Mouse (Mus musculus) hindbrain, postnatal 0 days (tissue): ENCODE results near the gene Ears2. TPM values are rescaled to one million over a fixed set of nuclear protein-coding genes. Genes with fewer than 3 reads are reported as not detected.

Source experiments
- ATAC-seq: fragments of 200-750 bp; cut with Nextera tagmentation; 2 replicates; pipeline ENCODE4 v1.8.0; 2017; ENCODE audit warnings: mild to moderate bottlenecking, moderate TSS enrichment, moderate library complexity
- DNase-seq: peaks from one replicate; pipeline ENCODE4 v3.0.0-alpha.2; 2015; ENCODE audit warnings: low spot score
- H3K27ac ChIP-seq: fragments of 300-500 bp; sonication (generic); 2 replicates; pipeline ENCODE4 v1.5.1; 2014; ENCODE audit warnings: mild to moderate bottlenecking
- H3K27me3 ChIP-seq: fragments of 300-500 bp; sonication (generic); 2 replicates; pipeline ENCODE4 v1.6.1; 2014; ENCODE audit warnings: low read length, mixed read lengths; ENCODE audit not compliant: insufficient read depth
- H3K36me3 ChIP-seq: fragments of 300-500 bp; sonication (generic); 2 replicates; pipeline ENCODE4 v1.6.1; 2014; ENCODE audit warnings: low read length, mixed read lengths; ENCODE audit not compliant: insufficient read depth
- H3K4me1 ChIP-seq: fragments of 300-500 bp; sonication (generic); 2 replicates; pipeline ENCODE4 v1.6.1; 2014; ENCODE audit warnings: antibody characterized with exemption, low read length, mixed read lengths; ENCODE audit not compliant: insufficient read depth
- H3K4me2 ChIP-seq: fragments of 300-500 bp; sonication (generic); 2 replicates; pipeline ENCODE4 v1.6.1; 2014; ENCODE audit warnings: low read depth, mild to moderate bottlenecking, low read length, moderate library complexity, mixed read lengths
- H3K4me3 ChIP-seq: fragments of 300-500 bp; sonication (generic); 2 replicates; pipeline ENCODE4 v1.5.1; 2014; ENCODE audit warnings: low read length
- H3K9ac ChIP-seq: fragments of 300-500 bp; sonication (generic); replicated peaks from 2 replicates; pipeline ENCODE4 v1.6.1; 2014; ENCODE audit warnings: mild to moderate bottlenecking, low read length, moderate library complexity, mixed read lengths
- H3K9me3 ChIP-seq: fragments of 300-500 bp; sonication (generic); 2 replicates; pipeline ENCODE4 v1.6.1; 2016; ENCODE audit warnings: low read length, mixed read lengths
- CTCF ChIP-seq: IDR thresholded peaks from 2 replicates; pipeline ENCODE4 v1.5.1; 2016; ENCODE audit warnings: antibody characterized with exemption, control low read depth, low read depth
- WGBS: fragments of 180-500 bp; shearing (Covaris S2); extraction: QIAGEN DNeasy Blood & Tissue Kit; methylation state at CpG from one replicate; pipeline ENCODE4 v1.1.7; 2014; 5-methylcytosine and 5-hydroxymethylcytosine counted together
- polyA plus RNA-seq: library from polyadenylated mRNA; unstranded; fragments of >200 nt; fragmentation: Nextera tagmentation; extraction: Ambion mirVana; gene quantifications from 2 replicates; pipeline ENCODE4 v1.2.1, GENCODE M21; 2015
- total RNA-seq: library from RNA; depleted of rRNA; stranded (reverse); fragments of >200 nt; gene quantifications from 2 replicates; pipeline ENCODE4 v1.2.3, GENCODE M21; 2014

Gene Ears2
- total and polyA plus RNA-seq, 2 experiments from 2014 or later: 7.9 to 14.5 TPM

DNA sequence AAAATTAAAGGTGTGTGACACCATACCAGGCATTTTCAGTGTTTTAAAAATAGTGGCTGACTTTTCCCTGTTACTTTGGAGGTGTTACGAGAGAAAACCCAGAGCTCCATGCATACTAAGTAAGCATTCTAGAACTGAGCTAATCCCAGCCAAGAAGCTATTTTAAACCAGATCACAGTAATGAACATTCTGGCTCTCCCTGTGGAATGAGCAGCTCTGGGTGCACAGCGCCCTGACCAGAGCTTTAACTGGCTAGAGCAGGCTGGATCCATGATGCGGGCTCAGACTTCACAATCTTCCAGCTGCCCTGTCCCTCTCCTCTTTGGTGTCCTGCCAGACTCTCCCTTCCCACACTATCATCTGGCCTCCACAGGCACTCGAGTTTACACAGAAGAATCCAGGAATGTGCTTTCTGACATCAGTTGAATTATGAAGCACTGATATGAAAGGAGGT, 21.9 kb downstream of the Ears2 start:
- H3K27me3 ChIP-seq: no peaks in the 10 kb centered on the region
- no peak overlapping the region for H3K27ac ChIP-seq
- no peak for TF ChIP-seq CTCF
- no peaks in the 10 kb centered on the region for H3K9me3 ChIP-seq
- no peaks in the 10 kb centered on the region for H3K4me1 ChIP-seq
- no peak overlapping the region for H3K9ac ChIP-seq
- 84% methylated on average over 4 of the region's 4 CpGs for WGBS
- ATAC-seq (no peak), DNase-seq (no peak)
- no peak overlapping the region for H3K4me2 ChIP-seq
- H3K4me3 ChIP-seq: no peak overlapping the region
- H3K36me3 ChIP-seq: no peaks in the 10 kb centered on the region; the same call in 1 of the 2 replicates

DNA sequence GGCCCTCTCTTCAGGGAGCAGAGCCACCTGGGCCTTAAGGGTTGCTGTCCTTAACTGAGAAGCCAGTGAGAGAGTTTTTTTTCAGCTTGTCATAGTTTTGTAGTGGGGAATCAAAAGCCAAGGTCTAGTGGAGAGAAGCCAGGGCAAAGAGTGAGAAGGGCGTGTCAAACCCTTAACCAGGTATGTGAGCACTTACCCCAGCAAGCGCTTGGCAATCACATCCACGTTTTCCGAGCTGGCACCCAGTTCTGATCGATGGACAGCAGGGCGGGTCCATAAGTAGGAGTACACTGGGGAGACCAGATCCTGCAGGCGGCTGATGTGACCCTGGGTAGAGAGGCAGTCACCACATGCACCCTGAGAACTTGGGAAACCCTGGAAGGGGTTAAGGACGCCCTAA, 23.0 kb downstream of the Ears2 start:
- Histone ChIP-seq H3K4me1 (no peaks in the 10 kb centered on the region), H3K27me3 (no peaks in the 10 kb centered on the region), H3K9ac (no peak overlapping the region), H3K36me3 (no peaks in the 10 kb centered on the region; the same call in 1 of the 2 replicates), H3K9me3 (no peaks in the 10 kb centered on the region), H3K27ac (no peak overlapping the region), H3K4me2 (no peak overlapping the region), H3K4me3 (no peak overlapping the region)
- ATAC-seq (no peak), DNase-seq (no peak)
- no peak for TF ChIP-seq CTCF
- WGBS: 91% methylated on average over 8 of the region's 8 CpGs

DNA sequence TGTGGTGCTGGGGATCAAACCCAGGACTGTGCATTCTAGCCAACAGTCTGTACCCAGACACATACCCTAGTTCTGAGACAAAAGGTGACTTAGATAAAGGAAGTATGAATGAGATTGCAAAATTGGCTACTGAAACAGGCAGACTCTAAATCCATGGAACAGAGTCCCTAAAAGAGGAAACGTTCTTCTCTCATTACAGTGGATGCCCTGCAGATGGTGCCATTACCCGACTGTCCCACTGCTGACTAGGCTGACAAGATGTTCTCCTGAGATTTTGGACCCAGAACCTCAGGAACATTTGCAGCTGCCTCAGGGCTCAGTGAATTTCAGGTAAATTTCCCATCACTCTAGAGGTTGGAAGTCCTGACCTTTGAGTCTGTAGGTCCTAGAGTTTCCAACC, 32.7 kb downstream of the Ears2 start:
- Histone ChIP-seq H3K9ac (no peak overlapping the region), H3K9me3 (no peaks in the 10 kb centered on the region), H3K4me1 (no peaks in the 10 kb centered on the region), H3K27me3 (no peaks in the 10 kb centered on the region), H3K36me3 (no peaks in the 10 kb centered on the region; the same call in 1 of the 2 replicates), H3K27ac (no peak overlapping the region), H3K4me2 (no peak overlapping the region), H3K4me3 (no peak overlapping the region)
- no peak for DNase-seq
- ATAC-seq: no peak
- peak; percentile 28; the same call in 1 of the 2 replicates for TF ChIP-seq CTCF
- WGBS: 52% methylated on average over 2 of the region's 2 CpGs

DNA sequence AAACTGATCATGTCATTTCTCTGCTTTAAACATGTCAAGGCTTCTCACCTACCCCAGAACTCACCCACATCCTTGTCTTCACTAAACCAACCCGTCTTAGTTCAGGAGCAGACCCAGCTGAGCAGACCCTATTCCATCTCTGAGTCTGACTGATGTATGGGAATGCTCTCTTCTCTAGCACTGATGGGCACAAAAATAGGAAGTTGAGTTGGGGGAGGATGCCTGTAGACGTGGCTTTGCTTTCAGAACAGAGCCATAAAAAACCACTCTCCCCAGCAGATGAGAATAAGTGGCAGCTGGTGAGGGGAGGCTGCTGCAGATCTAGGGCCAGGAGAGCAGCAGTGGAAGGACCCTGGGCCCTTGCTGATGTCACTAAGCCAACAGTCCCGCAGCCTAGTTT, 33.7 kb downstream of the Ears2 start:
- 69% methylated on average over 3 of the region's 3 CpGs for WGBS
- no peak for ATAC-seq
- no peak overlapping the region for H3K4me2 ChIP-seq

DNA sequence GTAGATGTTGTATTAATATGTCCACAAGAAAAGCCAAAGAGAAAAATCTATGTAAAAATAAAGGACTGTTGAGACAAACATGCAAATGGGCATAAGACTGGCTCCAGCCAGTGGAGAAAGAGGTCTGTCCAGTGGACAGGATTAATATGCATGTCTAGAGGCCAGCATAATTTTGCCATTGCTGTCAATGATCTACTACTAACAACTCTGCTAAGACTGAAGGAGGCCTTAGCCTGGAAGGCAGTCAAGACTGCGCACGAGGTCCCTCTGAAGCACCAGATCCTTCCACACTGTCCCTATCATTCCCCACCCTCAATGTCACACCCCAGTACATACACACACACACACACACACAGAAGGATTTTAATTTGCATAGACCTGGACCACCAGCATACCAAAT, 44.9 kb downstream of the Ears2 start:
- no peak for DNase-seq
- Histone ChIP-seq H3K4me1 (peaks cover 12% of the 10 kb centered on the region), H3K27me3 (no peaks in the 10 kb centered on the region), H3K4me2 (no peak overlapping the region), H3K4me3 (no peak overlapping the region), H3K9me3 (no peaks in the 10 kb centered on the region), H3K36me3 (no peaks in the 10 kb centered on the region), H3K27ac (no peak overlapping the region), H3K9ac (no peak overlapping the region)
- WGBS: 89% methylated on average over 2 of the region's 2 CpGs
- no peak for TF ChIP-seq CTCF
- no peak for ATAC-seq

More for the DNA sequence above, 33.7 kb downstream of the Ears2 start:
- no peaks in the 10 kb centered on the region for H3K9me3 ChIP-seq
- H3K4me1 ChIP-seq: no peaks in the 10 kb centered on the region
- no peak for TF ChIP-seq CTCF
- H3K27ac ChIP-seq: no peak overlapping the region
- no peak overlapping the region for H3K9ac ChIP-seq
- no peak for DNase-seq
- H3K36me3 ChIP-seq: no peaks in the 10 kb centered on the region; the same call in 1 of the 2 replicates
- H3K27me3 ChIP-seq: no peaks in the 10 kb centered on the region
- no peak overlapping the region for H3K4me3 ChIP-seq

DNA sequence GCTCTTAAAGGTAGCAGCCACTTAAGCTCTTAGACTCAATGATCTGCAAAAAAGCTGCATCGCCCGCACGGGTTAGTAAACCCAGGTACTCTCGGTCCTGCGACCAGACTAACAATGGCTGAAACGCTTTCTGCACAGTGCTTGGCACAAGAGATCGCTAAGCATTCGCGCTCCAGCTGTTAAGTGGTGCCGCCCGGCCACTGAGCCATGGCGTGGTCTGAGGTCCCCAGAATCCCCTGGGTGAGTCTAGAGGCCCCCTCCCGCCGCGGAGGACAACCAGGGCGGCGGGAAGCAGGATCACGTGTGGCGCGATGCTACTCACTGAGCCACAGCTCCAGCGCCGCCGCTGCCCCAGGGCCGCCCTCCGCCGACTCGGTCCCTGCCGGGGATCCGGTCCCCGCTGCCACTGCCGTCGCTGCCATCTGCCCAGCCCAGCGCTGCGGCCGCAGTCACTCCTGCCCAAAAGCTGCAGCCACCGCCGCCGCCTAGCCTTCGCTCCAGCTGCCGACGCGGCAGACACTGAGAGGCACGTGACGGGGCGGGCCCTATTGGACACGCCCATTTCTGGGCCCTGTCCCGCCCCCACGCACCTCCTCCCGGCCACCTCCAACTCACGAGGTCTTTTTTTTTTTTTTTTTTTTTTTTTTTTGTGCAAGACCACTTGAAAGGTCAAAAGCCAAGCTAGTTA, 46.3 kb downstream of the Ears2 start, which contains the start of gene Gga2:
TSS of gene Gga2 (minus strand) at position 556 of the 688 bp plus-strand sequence.
- H3K36me3 ChIP-seq: no peaks in the 10 kb centered on the region
- peak within 1 kb of the TSS; percentile 86 for H3K9ac ChIP-seq
- H3K4me1 ChIP-seq: peaks cover 12% of the 10 kb centered on the region
- 0% methylated on average over 46 of the region's 50 CpGs for WGBS
- peak within 1 kb of the TSS; percentile 93 for H3K27ac ChIP-seq
- ATAC-seq (peak; percentile 90), DNase-seq (peak; percentile 95)
- no peak for TF ChIP-seq CTCF
- H3K9me3 ChIP-seq: no peaks in the 10 kb centered on the region
- H3K4me2 ChIP-seq: peak within 1 kb of the TSS; percentile 75
- H3K27me3 ChIP-seq: no peaks in the 10 kb centered on the region
- peak within 1 kb of the TSS; percentile 86 for H3K4me3 ChIP-seq

DNA sequence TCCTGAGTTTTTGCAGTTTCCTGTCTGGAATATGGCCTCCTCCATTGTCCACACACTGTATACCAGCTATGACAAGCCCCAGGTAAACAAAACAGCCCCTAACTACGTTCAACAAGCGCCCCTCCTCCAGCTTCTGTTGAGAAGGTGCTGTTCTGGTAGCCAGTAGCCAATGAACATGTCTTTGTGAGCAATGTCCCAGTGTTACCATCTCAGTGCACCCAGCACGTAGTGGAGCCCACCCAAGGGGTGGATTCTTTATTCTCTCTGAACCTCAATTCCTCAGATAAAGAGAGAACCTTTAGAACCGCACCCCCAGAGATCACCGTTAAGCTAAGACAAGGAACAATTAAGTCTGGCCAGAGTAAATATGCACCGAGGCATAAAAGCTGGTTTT, 46.8 kb downstream of the Ears2 start:
- Histone ChIP-seq H3K27me3 (no peaks in the 10 kb centered on the region), H3K4me3 (peak overlapping the region; percentile 86), H3K4me2 (peak overlapping the region; percentile 75), H3K9me3 (no peaks in the 10 kb centered on the region), H3K4me1 (peaks cover 18% of the 10 kb centered on the region), H3K27ac (peak overlapping the region; percentile 93), H3K9ac (peak overlapping the region; percentile 86), H3K36me3 (no peaks in the 10 kb centered on the region)
- DNase-seq (peak; percentile 56), ATAC-seq (peak; percentile 57)
- 1% methylated on average over 6 of the region's 6 CpGs for WGBS
- TF ChIP-seq CTCF: no peak
